Mouse (Mus musculus): ENCODE measurements at regions not wholly inside any gene's neighbourhood (a gene's known extent, or its start where the extent isn't known, plus 50 kb on each side); places are given as distances from the start of the nearest gene placed in this dataset.

GRCm38 (mm10) chr1:90470996-90471395, 131.8 kb upstream of the Cops8 start:
- TF ChIP-seq CTCF (IDR thresholded peaks at IDR 0.05; ENCODE audit: insufficient read depth, low read length) = no peak
- no peak for TF ChIP-seq POLR2A (IDR thresholded peaks at IDR 0.05; ENCODE audit: borderline replicate concordance, extremely low read depth, low read depth, low read length)

Measured in lung, adult 2 months (tissue).